Mouse (Mus musculus): ENCODE data around the gene 2410131K14Rik. TPM values are rescaled to one million over a fixed set of nuclear protein-coding genes. Genes with fewer than 3 reads are reported as not detected.

Gene 2410131K14Rik
- 6.2 TPM for polyA plus RNA-seq (2017; shearing (Covaris generic))

DNA sequence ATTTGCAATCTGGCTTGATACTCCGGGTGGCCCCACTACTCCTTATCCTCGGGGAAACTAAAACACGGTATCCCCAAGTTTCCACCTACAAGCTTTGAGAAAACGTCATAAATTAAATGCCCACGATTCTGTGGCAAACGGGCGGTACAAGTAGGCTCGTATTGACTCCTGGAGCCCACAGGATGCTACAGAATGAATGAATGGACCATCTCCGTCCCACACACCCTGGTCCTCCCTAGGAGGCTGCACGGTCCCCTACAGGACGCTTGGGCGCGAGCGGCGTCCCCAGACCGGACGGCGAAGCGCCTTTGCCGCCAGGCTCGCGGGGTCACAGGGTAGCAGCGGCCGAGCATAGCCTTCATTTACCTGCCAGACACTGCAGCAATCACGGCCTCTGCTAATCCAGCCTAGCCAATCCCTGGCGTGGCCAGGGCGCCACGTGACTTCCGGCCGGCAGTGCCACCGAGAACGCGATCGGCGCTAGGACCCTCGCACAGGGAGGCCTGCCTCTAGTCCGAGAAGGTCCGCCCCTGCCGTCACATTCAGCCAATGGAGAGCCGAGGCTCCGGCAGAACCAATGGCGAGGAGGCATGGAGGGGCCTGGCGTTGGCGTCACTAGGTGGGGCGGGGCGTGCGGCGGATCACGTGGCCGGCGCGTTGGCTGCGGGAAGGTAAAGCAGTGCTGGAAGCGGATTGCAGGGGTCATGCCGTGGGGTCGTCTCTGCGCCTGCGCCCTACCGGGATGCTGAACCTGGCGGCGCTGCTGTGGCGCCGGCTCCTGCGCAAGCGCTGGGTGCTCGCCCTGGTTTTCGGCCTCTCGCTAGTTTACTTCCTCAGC is at the start of gene 2410131K14Rik, which contains the start of gene Rnft2:
TSS of gene 2410131K14Rik (plus strand) at position 622 of the 838 bp plus-strand sequence.
TSS of gene Rnft2 (minus strand) at position 511 of the 838 bp plus-strand sequence.

Other genes with a start within 250 kb of the 2410131K14Rik start
- 98.8 TPM for gene Tesc, start 217.5 kb upstream of the 2410131K14Rik start, polyA plus RNA-seq (2017; shearing (Covaris generic))
- 23.3 TPM for gene Fbxw8, start 89.8 kb upstream of the 2410131K14Rik start, polyA plus RNA-seq (2017; shearing (Covaris generic))
- gene Hrk, start 80.6 kb upstream of the 2410131K14Rik start, polyA plus RNA-seq (2017; shearing (Covaris generic)), result not detected
- 0.50 TPM for gene Rnft2, start 111 bp upstream of the 2410131K14Rik start, polyA plus RNA-seq (2017; shearing (Covaris generic))